Mouse (Mus musculus) hindbrain, postnatal 0 days (tissue): ENCODE measurements around the gene Clic1. TPM values are rescaled to one million over a fixed set of nuclear protein-coding genes. Genes with fewer than 3 reads are reported as not detected.
A peak's percentile ranks its signal among the peaks of the same experiment; 100 is the strongest.

ENCODE experiments used
- ATAC-seq: fragments of 200-750 bp; cut with Nextera tagmentation; 2 replicates; pipeline ENCODE4 v1.8.0; 2017; ENCODE audit warnings: mild to moderate bottlenecking, moderate TSS enrichment, moderate library complexity
- DNase-seq: peaks from one replicate; pipeline ENCODE4 v3.0.0-alpha.2; 2015; ENCODE audit warnings: low spot score
- H3K27ac ChIP-seq: fragments of 300-500 bp; sonication (generic); 2 replicates; pipeline ENCODE4 v1.5.1; 2014; ENCODE audit warnings: mild to moderate bottlenecking
- H3K27me3 ChIP-seq: fragments of 300-500 bp; sonication (generic); 2 replicates; pipeline ENCODE4 v1.6.1; 2014; ENCODE audit warnings: low read length, mixed read lengths; ENCODE audit not compliant: insufficient read depth
- H3K36me3 ChIP-seq: fragments of 300-500 bp; sonication (generic); 2 replicates; pipeline ENCODE4 v1.6.1; 2014; ENCODE audit warnings: low read length, mixed read lengths; ENCODE audit not compliant: insufficient read depth
- H3K4me1 ChIP-seq: fragments of 300-500 bp; sonication (generic); 2 replicates; pipeline ENCODE4 v1.6.1; 2014; ENCODE audit warnings: antibody characterized with exemption, low read length, mixed read lengths; ENCODE audit not compliant: insufficient read depth
- H3K4me2 ChIP-seq: fragments of 300-500 bp; sonication (generic); 2 replicates; pipeline ENCODE4 v1.6.1; 2014; ENCODE audit warnings: low read depth, mild to moderate bottlenecking, low read length, moderate library complexity, mixed read lengths
- H3K4me3 ChIP-seq: fragments of 300-500 bp; sonication (generic); 2 replicates; pipeline ENCODE4 v1.5.1; 2014; ENCODE audit warnings: low read length
- H3K9ac ChIP-seq: fragments of 300-500 bp; sonication (generic); replicated peaks from 2 replicates; pipeline ENCODE4 v1.6.1; 2014; ENCODE audit warnings: mild to moderate bottlenecking, low read length, moderate library complexity, mixed read lengths
- H3K9me3 ChIP-seq: fragments of 300-500 bp; sonication (generic); 2 replicates; pipeline ENCODE4 v1.6.1; 2016; ENCODE audit warnings: low read length, mixed read lengths
- CTCF ChIP-seq: IDR thresholded peaks from 2 replicates; pipeline ENCODE4 v1.5.1; 2016; ENCODE audit warnings: antibody characterized with exemption, control low read depth, low read depth
- WGBS: fragments of 180-500 bp; shearing (Covaris S2); extraction: QIAGEN DNeasy Blood & Tissue Kit; methylation state at CpG from one replicate; pipeline ENCODE4 v1.1.7; 2014; 5-methylcytosine and 5-hydroxymethylcytosine counted together
- polyA plus RNA-seq: library from polyadenylated mRNA; unstranded; fragments of >200 nt; fragmentation: Nextera tagmentation; extraction: Ambion mirVana; gene quantifications from 2 replicates; pipeline ENCODE4 v1.2.1, GENCODE M21; 2015
- total RNA-seq: library from RNA; depleted of rRNA; stranded (reverse); fragments of >200 nt; gene quantifications from 2 replicates; pipeline ENCODE4 v1.2.3, GENCODE M21; 2014

Clic1 gene
- total and polyA plus RNA-seq, 2 experiments from 2014 or later, result 59.5 to 81.9 TPM

DNA sequence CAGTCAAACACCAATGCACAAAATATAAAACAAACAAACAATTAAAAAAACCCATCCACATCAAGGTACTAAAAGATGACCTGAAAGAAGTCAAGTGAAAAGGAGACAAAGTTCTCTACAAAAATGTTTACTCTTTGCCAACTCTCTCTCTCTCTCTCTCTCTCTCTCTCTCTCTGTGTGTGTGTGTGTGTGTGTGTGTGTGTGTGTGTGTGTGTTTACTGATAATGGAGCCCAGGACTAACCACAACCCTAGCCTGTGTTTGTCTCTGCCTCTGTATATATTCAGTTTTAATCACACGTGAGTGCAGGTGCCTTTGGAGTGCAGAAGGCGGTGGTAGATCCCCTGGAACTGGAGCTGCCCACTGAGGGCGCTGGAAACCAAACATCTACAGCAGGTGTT, 7.3 kb downstream of the Clic1 start:
- Histone ChIP-seq H3K36me3 (no peaks in the 10 kb centered on the region; the same call in 1 of the 2 replicates), H3K9ac (no peak overlapping the region), H3K9me3 (no peaks in the 10 kb centered on the region), H3K27ac (no peak overlapping the region), H3K4me3 (no peak overlapping the region), H3K27me3 (no peaks in the 10 kb centered on the region), H3K4me1 (peaks cover 6% of the 10 kb centered on the region; the same call in 1 of the 2 replicates), H3K4me2 (no peak overlapping the region)
- ATAC-seq (no peak), DNase-seq (no peak)
- TF ChIP-seq CTCF, result no peak
- WGBS, result 79% methylated on average over 3 of the region's 3 CpGs

DNA sequence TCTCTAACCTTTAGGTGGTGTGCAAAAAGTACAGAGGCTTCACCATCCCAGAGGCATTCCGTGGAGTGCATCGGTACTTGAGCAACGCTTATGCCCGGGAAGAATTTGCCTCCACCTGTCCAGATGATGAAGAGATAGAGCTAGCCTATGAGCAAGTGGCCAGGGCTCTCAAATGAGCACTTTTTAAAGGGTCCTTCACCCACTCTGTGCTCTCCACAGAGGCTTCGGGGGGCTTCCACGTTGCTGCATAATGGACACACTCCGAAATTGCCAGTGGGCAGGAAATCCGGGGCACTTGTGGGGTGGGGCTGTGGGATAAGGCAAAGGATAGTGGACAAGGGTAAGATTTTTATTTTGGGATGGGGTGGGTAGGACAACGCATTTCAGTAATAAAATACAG, 8.6 kb downstream of the Clic1 start:
- 64% methylated on average over 9 of the region's 9 CpGs for WGBS
- Histone ChIP-seq H3K27me3 (no peaks in the 10 kb centered on the region), H3K9ac (peak overlapping the region; percentile 62; the same call in 1 of the 2 replicates), H3K4me2 (peak overlapping the region; percentile 96), H3K36me3 (no peaks in the 10 kb centered on the region; the same call in 1 of the 2 replicates), H3K27ac (peak overlapping the region; percentile 88; the same call in 1 of the 2 replicates), H3K4me1 (peaks cover 6% of the 10 kb centered on the region; the same call in 1 of the 2 replicates), H3K9me3 (no peaks in the 10 kb centered on the region), H3K4me3 (peak overlapping the region; percentile 84)
- DNase-seq (no peak), ATAC-seq (no peak)
- TF ChIP-seq CTCF, result no peak

DNA sequence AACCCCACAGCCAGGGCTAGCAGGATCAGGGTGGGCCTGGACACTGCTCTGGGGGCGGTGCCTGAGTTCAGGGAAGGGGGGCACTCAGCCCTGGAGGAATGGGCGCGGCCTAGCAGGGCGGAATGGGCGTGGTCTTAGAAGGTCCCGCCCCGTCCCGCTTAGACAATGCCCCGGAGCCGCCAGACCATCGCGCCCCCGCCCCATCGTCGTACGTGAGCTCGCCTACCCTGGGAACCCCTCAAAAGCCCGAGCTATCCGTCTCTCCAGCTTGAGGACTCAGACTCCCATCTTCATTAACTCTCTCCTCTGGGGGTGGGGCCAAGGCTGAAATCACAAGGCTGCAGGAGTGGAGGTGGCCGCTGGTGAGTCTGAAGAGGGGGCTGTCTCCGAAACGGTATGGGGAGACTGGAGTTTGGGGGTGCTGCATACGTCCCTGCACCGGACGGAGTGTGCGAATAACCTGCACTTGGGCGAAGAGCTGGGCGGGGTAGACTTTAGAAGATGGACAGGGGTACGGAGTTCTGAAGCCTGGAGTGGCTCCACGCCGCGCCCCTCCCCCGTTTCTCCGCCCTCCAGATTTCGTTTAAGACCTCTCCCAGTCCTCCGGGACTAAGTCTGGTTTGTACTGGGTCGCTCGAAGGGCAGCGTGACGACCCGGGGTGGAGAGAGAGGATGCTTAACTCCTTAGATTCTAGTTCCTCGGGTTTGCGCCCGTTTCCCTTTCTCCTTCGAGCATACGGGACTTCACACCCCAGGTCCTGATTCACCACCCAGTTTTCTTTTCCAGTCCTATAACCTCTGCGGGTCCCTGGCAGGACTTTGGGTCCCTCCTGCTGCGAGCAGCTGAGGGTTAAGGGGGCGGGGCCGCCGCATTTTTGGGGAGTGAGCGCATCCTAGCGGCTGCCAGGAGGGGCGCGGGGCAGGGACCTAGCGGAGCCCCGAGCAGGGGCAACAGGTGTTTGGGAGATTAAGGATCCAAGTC, 9.4 kb downstream of the Clic1 start, which contains the start of gene Ddah2:
Gene Ddah2, plus strand, starts transcription at position 125 of the 982 bp plus-strand sequence.
- H3K27me3 ChIP-seq, result no peaks in the 10 kb centered on the region
- DNase-seq, result peak; percentile 95

DNA sequence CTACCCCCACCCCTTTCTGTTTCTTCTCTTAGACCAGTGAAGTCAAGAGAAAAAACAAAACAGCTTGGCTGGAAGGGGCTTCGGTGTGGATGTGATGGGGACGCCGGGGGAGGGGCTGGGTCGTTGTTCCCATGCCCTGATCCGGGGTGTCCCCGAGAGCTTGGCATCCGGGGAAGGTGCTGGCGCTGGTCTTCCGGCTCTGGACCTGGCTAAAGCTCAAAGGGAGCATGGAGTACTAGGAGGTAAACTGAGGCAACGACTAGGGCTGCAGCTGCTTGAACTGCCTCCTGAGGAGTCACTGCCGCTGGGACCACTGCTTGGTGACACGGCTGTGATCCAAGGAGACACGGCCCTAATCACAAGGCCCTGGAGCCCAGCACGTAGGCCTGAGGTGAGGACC, 10.3 kb downstream of the Clic1 start:
- 19% methylated on average over 14 of the region's 14 CpGs for WGBS
- H3K27ac ChIP-seq, result peak overlapping the region; percentile 88; the same call in 1 of the 2 replicates
- peak overlapping the region; percentile 84 for H3K4me3 ChIP-seq
- peaks cover 6% of the 10 kb centered on the region; the same call in 1 of the 2 replicates for H3K27me3 ChIP-seq
- ATAC-seq (no peak), DNase-seq (no peak)
- H3K9ac ChIP-seq, result peak overlapping the region; percentile 62
- H3K4me2 ChIP-seq, result peak overlapping the region; percentile 96
- peaks cover 8% of the 10 kb centered on the region; the same call in 1 of the 2 replicates for H3K4me1 ChIP-seq
- no peak for TF ChIP-seq CTCF
- no peaks in the 10 kb centered on the region for H3K9me3 ChIP-seq
- no peaks in the 10 kb centered on the region; the same call in 1 of the 2 replicates for H3K36me3 ChIP-seq

More for the DNA sequence above, 9.4 kb downstream of the Clic1 start, which contains the start of gene Ddah2:
- H3K4me2 ChIP-seq, result peak within 1 kb of the TSS; percentile 96
- no peaks in the 10 kb centered on the region; the same call in 1 of the 2 replicates for H3K36me3 ChIP-seq
- H3K9me3 ChIP-seq, result no peaks in the 10 kb centered on the region
- peak within 1 kb of the TSS; percentile 62 for H3K9ac ChIP-seq
- ATAC-seq, result peak; percentile 93
- peak; percentile 83 for TF ChIP-seq CTCF
- peak within 1 kb of the TSS; percentile 84 for H3K4me3 ChIP-seq
- WGBS, result under 1% methylated on average over 55 of the region's 57 CpGs
- peak within 1 kb of the TSS; percentile 88 for H3K27ac ChIP-seq
- peaks cover 6% of the 10 kb centered on the region; the same call in 1 of the 2 replicates for H3K4me1 ChIP-seq

DNA sequence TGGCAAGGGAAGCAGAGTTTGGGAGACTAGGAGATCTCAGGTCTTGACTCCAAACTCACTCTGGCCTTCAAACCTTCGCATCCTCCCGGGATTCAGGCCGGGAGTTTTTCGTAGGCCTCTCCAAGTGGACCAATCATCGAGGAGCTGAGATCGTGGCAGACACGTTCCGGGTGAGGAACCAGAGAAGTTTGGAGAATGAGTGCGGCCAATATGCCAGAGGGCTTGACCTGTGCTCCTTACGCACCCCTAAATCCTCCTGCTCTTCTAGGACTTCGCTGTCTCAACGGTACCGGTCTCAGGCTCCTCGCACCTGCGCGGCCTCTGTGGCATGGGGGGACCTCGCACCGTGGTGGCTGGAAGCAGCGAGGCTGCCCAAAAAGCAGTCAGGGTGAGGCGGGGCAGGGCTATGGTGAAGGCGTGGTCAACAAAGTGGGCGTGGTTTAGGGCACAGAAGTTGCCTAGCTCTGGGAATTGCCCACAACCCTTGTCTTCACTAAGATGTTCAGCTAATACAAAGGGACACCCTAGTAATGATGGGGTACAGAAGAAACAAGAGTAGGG, 11.1 kb downstream of the Clic1 start:
- H3K4me1 ChIP-seq, result peaks cover 12% of the 10 kb centered on the region; the same call in 1 of the 2 replicates
- no peaks in the 10 kb centered on the region; the same call in 1 of the 2 replicates for H3K36me3 ChIP-seq
- WGBS, result 56% methylated on average over 22 of the region's 22 CpGs
- ATAC-seq (no peak), DNase-seq (no peak)
- H3K27me3 ChIP-seq, result peaks cover 12% of the 10 kb centered on the region
- TF ChIP-seq CTCF, result no peak
- no peaks in the 10 kb centered on the region for H3K9me3 ChIP-seq
- peak overlapping the region; percentile 96 for H3K4me2 ChIP-seq
- peak overlapping the region; percentile 62; the same call in 1 of the 2 replicates for H3K9ac ChIP-seq
- H3K4me3 ChIP-seq, result peak overlapping the region; percentile 84
- no peak overlapping the region for H3K27ac ChIP-seq

DNA sequence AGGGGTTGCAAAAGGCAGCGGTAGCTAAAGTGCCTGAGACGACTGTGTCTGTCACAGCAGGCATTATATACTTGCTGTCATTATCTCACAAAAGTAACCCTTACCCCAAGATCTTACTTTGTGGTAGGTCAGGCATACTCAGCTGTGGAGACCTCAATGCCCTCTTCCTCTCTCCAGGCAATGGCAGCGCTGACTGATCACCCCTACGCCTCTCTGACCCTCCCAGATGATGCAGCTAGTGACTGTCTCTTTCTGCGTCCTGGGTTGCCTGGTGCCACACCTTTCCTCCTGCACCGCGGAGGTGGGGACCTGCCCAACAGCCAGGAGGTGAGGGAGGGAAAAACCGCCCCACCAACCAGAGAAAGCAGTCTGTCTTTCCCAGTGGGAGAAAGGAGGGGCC, 11.5 kb downstream of the Clic1 start:
- WGBS, result 82% methylated on average over 8 of the region's 8 CpGs
- peaks cover 12% of the 10 kb centered on the region; the same call in 1 of the 2 replicates for H3K4me1 ChIP-seq
- H3K36me3 ChIP-seq, result no peaks in the 10 kb centered on the region; the same call in 1 of the 2 replicates
- peaks cover 12% of the 10 kb centered on the region for H3K27me3 ChIP-seq
- DNase-seq (no peak), ATAC-seq (no peak)
- no peak overlapping the region for H3K9ac ChIP-seq
- no peaks in the 10 kb centered on the region for H3K9me3 ChIP-seq
- no peak for TF ChIP-seq CTCF
- no peak overlapping the region for H3K27ac ChIP-seq
- H3K4me2 ChIP-seq, result no peak overlapping the region
- H3K4me3 ChIP-seq, result no peak overlapping the region
